Mouse (Mus musculus) lung, postnatal 0 days (tissue): ENCODE data around the gene Tgtp1. TPM values are rescaled to one million over a fixed set of nuclear protein-coding genes. Genes with fewer than 3 reads are reported as not detected.
A peak's percentile ranks its signal among the peaks of the same experiment; 100 is the strongest.
"Not testable (repeated sequence)": the region's sequence is repeated elsewhere in the genome, so short reads cannot be mapped to it uniquely, and the experiment has no call there.

ENCODE experiments used
- ATAC-seq: fragments of 200-750 bp; cut with Nextera tagmentation; 2 replicates; pipeline ENCODE4 v1.8.0; 2017; ENCODE audit warnings: moderate library complexity
- DNase-seq: peaks from one replicate; pipeline ENCODE4 v3.0.0-alpha.2; 2016; ENCODE audit warnings: low spot score
- H3K27ac ChIP-seq: fragments of 300-500 bp; sonication (generic); 2 replicates; pipeline ENCODE4 v1.5.1; 2014; ENCODE audit warnings: antibody characterized with exemption, mild to moderate bottlenecking, low read length, mixed read lengths
- H3K27me3 ChIP-seq: fragments of 300-500 bp; sonication (generic); replicated peaks from 2 replicates; pipeline ENCODE4 v1.6.1; 2014; ENCODE audit warnings: low read length, mixed read lengths; ENCODE audit not compliant: insufficient read depth
- H3K36me3 ChIP-seq: fragments of 300-500 bp; sonication (generic); 2 replicates; pipeline ENCODE4 v1.6.1; 2014; ENCODE audit warnings: low read length, mixed read lengths; ENCODE audit not compliant: insufficient read depth
- H3K4me1 ChIP-seq: fragments of 300-500 bp; sonication (generic); 2 replicates; pipeline ENCODE4 v1.6.1; 2014; ENCODE audit warnings: antibody characterized with exemption, low read depth, low read length, mixed read lengths; ENCODE audit not compliant: insufficient read depth
- H3K4me2 ChIP-seq: fragments of 300-500 bp; sonication (generic); replicated peaks from 2 replicates; pipeline ENCODE4 v1.6.1; 2014; ENCODE audit warnings: low read depth, mild to moderate bottlenecking, low read length, moderate library complexity, mixed read lengths
- H3K4me3 ChIP-seq: fragments of 300-500 bp; sonication (generic); 2 replicates; pipeline ENCODE4 v1.5.1; 2014; ENCODE audit warnings: low read depth, low read length
- H3K9ac ChIP-seq: fragments of 300-500 bp; sonication (generic); replicated peaks from 2 replicates; pipeline ENCODE4 v1.6.1; 2014; ENCODE audit warnings: low read depth, mild to moderate bottlenecking
- H3K9me3 ChIP-seq: fragments of 300-500 bp; sonication (generic); 2 replicates; pipeline ENCODE4 v1.6.1; 2016; ENCODE audit warnings: low read length, mixed read lengths
- WGBS: fragments of 180-500 bp; shearing (Covaris S2); extraction: QIAGEN DNeasy Blood & Tissue Kit; methylation state at CpG from one replicate; pipeline ENCODE4 v1.1.7; 2014; 5-methylcytosine and 5-hydroxymethylcytosine counted together
- polyA plus RNA-seq: library from polyadenylated mRNA; unstranded; fragments of >200 nt; fragmentation: Nextera tagmentation; extraction: Ambion mirVana; gene quantifications from 2 replicates; pipeline ENCODE4 v1.2.1, GENCODE M21; 2015

Tgtp1 gene
- polyA plus RNA-seq, 1 experiment from 2014 or later: 3.2 TPM

GRCm38 (mm10) chr11:48982848-48983247 is 11.1 kb downstream of the Tgtp1 start:
- no CpG with 5 or more reads among the region's 3 CpGs for WGBS
- H3K27ac ChIP-seq, H3K4me3 ChIP-seq, H3K4me2 ChIP-seq, H3K9me3 ChIP-seq, H3K9ac ChIP-seq, DNase-seq, H3K36me3 ChIP-seq, H3K4me1 ChIP-seq, H3K27me3 ChIP-seq: not testable (repeated sequence)
- peak; percentile 24; the same call in 1 of the 2 replicates for ATAC-seq

DNA sequence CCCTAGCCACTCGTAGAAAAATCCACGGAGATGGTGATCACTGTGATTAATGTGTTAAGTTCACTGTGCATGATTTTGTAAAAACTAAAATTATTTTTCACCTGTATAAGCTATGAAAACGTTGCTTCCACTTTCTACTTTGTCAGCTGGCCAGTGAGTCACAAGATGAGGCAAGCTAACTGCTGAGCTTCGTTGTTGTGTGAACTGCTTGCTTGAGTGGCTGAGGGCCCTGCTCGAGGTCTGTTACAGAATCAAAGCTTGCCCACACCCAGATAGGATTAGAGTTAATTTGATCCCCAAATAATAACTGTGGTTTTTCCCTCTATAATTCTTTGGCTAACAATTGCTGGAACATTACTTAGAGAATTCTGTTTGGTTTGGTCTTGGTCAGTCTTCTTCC is 13.9 kb downstream of the Tgtp1 start:
- H3K4me3 ChIP-seq, H3K36me3 ChIP-seq, ATAC-seq, H3K9ac ChIP-seq, H3K9me3 ChIP-seq, H3K4me2 ChIP-seq, H3K4me1 ChIP-seq, H3K27me3 ChIP-seq, DNase-seq, H3K27ac ChIP-seq: not testable (repeated sequence)
- WGBS: no CpG with 5 or more reads among the region's 5 CpGs

DNA sequence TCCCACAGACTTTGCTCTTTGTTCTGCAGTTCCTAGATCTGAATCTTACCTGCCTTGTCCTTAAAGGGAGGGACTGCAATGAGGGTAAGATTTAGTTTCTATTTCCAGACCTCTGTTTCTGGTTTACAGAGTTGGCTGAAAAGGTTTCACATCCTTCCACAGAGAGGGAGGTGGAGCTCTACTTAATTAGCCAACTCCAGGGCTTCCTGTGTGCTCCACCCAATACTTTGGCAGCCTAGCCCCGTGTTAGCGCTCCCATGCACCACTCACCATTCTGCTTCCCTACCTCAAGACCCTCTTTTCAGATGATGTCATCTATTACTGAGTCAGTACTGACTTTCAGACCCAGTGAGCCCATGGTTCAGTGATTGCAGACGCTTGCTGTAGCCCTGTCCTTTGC is 14.7 kb downstream of the Tgtp1 start, which contains the start of gene 9930111J21Rik1:
Gene 9930111J21Rik1, minus strand, starts transcription at position 148 of the 400 bp plus-strand sequence.
- H3K4me2 ChIP-seq, H3K27ac ChIP-seq, H3K27me3 ChIP-seq, H3K4me1 ChIP-seq, H3K9ac ChIP-seq, DNase-seq, H3K36me3 ChIP-seq, H3K9me3 ChIP-seq, H3K4me3 ChIP-seq: not testable (repeated sequence)
- ATAC-seq: peak; percentile 85
- no CpG with 5 or more reads among the region's 3 CpGs for WGBS

DNA sequence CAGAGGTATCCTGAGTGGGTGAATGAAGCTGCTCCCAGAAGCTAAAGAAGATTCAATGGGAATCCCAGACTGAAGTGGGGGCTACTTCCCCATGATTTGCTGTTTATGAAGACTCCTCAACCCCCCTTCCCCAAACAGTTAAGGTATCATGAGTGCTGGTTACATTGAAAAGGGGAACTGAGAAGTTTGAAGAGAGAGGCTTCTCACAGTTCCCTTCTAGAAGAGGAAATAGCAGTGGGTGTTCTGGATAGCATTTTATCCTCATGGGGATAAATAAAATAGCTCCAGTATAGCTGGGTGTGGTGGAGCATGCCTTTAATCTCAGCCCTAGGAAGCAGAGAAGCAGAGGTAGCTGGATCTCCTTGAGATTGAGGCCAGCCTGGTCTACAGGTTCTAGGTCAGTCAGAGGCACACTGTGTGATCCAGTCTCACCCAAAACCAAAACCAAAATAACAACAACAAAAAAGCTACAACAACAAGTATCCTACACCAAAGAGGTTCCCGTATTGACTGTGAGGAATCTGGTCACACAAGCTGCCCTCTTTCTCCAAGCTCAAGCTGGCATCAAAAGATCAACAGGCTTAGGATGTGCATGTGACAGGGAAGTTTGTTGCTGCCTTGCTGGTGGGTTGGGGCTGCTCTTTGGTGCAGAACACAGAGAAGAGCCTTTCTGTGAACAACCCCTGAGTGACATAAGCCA is 15.6 kb downstream of the Tgtp1 start, which contains the start of gene Olfr56:
Gene Olfr56, plus strand, starts transcription at position 650 of the 700 bp plus-strand sequence.
- no CpG with 5 or more reads among the region's 1 CpGs for WGBS

DNA sequence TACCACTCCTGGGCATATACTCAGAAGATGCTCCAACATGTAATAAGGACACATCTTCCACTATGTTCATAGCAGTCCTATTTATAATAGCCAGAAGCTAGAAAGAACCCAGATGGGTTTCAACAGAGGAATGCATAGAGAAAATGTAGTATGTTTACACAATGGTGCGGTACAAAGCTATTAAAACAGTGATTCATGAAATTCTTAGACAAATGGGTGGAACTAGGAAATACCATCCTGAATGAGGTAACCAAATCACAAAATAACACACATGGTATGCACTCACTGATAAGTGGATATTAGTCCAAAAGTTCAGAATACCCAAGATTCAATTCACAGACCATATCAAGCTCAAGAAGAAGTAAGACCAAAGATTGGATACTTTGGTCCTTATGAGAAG is 19.3 kb downstream of the Tgtp1 start:
- not testable (repeated sequence) for H3K4me2 ChIP-seq, H3K4me3 ChIP-seq, DNase-seq, H3K36me3 ChIP-seq, H3K27ac ChIP-seq, H3K27me3 ChIP-seq, H3K4me1 ChIP-seq, H3K9ac ChIP-seq, H3K9me3 ChIP-seq
- WGBS: no CpG with 5 or more reads among the region's 1 CpGs
- peak; percentile 57; the same call in 1 of the 2 replicates for ATAC-seq

More for the DNA sequence above, 15.6 kb downstream of the Tgtp1 start, which contains the start of gene Olfr56:
- H3K4me2 ChIP-seq, H3K9ac ChIP-seq, DNase-seq, H3K27ac ChIP-seq, H3K4me1 ChIP-seq, H3K36me3 ChIP-seq, H3K27me3 ChIP-seq, H3K4me3 ChIP-seq, H3K9me3 ChIP-seq: not testable (repeated sequence)
- ATAC-seq: peak; percentile 7; the same call in 1 of the 2 replicates

- DNase-seq, H3K9ac ChIP-seq, H3K4me2 ChIP-seq, H3K4me3 ChIP-seq, H3K36me3 ChIP-seq, H3K9me3 ChIP-seq, H3K27me3 ChIP-seq, ATAC-seq, H3K27ac ChIP-seq, H3K4me1 ChIP-seq: not testable (repeated sequence)
- WGBS: 88% methylated on average over 6 of the region's 6 CpGs
Measured at GRCm38 (mm10) chr11:48946090-48946489, 47.9 kb downstream of the Tgtp1 start, which contains the start of gene Psme2b. TSS of gene Psme2b (minus strand) at chr11:48946190.

- not testable (repeated sequence) for H3K36me3 ChIP-seq, H3K27me3 ChIP-seq, H3K4me3 ChIP-seq, H3K4me1 ChIP-seq, H3K9me3 ChIP-seq, DNase-seq, H3K27ac ChIP-seq, H3K9ac ChIP-seq, H3K4me2 ChIP-seq
- ATAC-seq: peak; percentile 84
Measured at GRCm38 (mm10) chr11:48939286-48939685, 54.7 kb downstream of the Tgtp1 start.

Other genes starting within 250 kb of the Tgtp1 start
- 404 and 434 TPM in 2 replicates for gene Rack1, start 193.8 kb downstream of the Tgtp1 start, polyA plus RNA-seq
- gene Trim41, start 176.8 kb downstream of the Tgtp1 start, polyA plus RNA-seq: 4.3 and 5.1 TPM in 2 replicates
- 1.2 and 1.6 TPM in 2 replicates for gene Trim7, start 168.0 kb downstream of the Tgtp1 start, polyA plus RNA-seq
- 4.4 and 5.5 TPM in 2 replicates for gene Gm12184, start 167.5 kb downstream of the Tgtp1 start, polyA plus RNA-seq
- gene Irgm1, start 122.5 kb downstream of the Tgtp1 start, polyA plus RNA-seq: 20.2 and 26.4 TPM in 2 replicates
- gene Gm5431, start 92.0 kb downstream of the Tgtp1 start, polyA plus RNA-seq: 0.37 and 0.57 TPM in 2 replicates
- gene Psme2b, start 48.0 kb downstream of the Tgtp1 start, polyA plus RNA-seq: 5.0 and 7.2 TPM in 2 replicates
- gene Olfr56, start 15.3 kb downstream of the Tgtp1 start, polyA plus RNA-seq: 0.08 and 0.15 TPM in 2 replicates
- gene 9930111J21Rik1, start 14.8 kb downstream of the Tgtp1 start, polyA plus RNA-seq: 1.6 and 3.1 TPM in 2 replicates
- 0.17 and 0.20 TPM in 2 replicates for gene Gm12185, start 1.9 kb downstream of the Tgtp1 start, polyA plus RNA-seq
- 1.8 and 3.0 TPM in 2 replicates for gene 9930111J21Rik2, start 57.1 kb upstream of the Tgtp1 start, polyA plus RNA-seq
- 4.7 and 4.9 TPM in 2 replicates for gene Tgtp2, start 70.0 kb upstream of the Tgtp1 start, polyA plus RNA-seq
- gene Ifi47, start 82.4 kb upstream of the Tgtp1 start, polyA plus RNA-seq: 11.7 and 13.1 TPM in 2 replicates
- gene Olfr1396, start 120.7 kb upstream of the Tgtp1 start, polyA plus RNA-seq: not detected in 2 replicates
- gene Olfr1395, start 148.1 kb upstream of the Tgtp1 start, polyA plus RNA-seq: not detected in 2 replicates
- gene Olfr1394, start 160.2 kb upstream of the Tgtp1 start, polyA plus RNA-seq: not detected in 2 replicates
- 0.56 and 0.82 TPM in 2 replicates for gene Btnl9, start 193.0 kb upstream of the Tgtp1 start, polyA plus RNA-seq
- 19.6 and 21.5 TPM in 2 replicates for gene Zfp62, start 209.1 kb upstream of the Tgtp1 start, polyA plus RNA-seq